Mouse (Mus musculus) liver, adult 2 months (tissue): ENCODE results near the gene Abi3. TPM values are rescaled to one million over a fixed set of nuclear protein-coding genes. Genes with fewer than 3 reads are reported as not detected.

Source experiments
- DNase-seq: peaks from one replicate; pipeline ENCODE4 v3.0.0-alpha.2; 2011; ENCODE audit warnings: low read depth, low spot score; ENCODE audit errors: extremely low read depth
- H3K27ac ChIP-seq: fragments of 200-500 bp; replicated peaks from 2 replicates; pipeline ENCODE4 v1.5.1; 2012; ENCODE audit warnings: low read depth, mild to moderate bottlenecking, control low read depth, inconsistent platforms, low read length; ENCODE audit not compliant: insufficient read depth
- H3K27me3 ChIP-seq: fragments of 200-500 bp; 2 replicates; pipeline ENCODE4 v1.6.1; 2012; ENCODE audit warnings: mild to moderate bottlenecking, moderate library complexity, low read length, inconsistent platforms; ENCODE audit not compliant: control insufficient read depth, insufficient read depth
- H3K36me3 ChIP-seq: fragments of 200-500 bp; 2 replicates; pipeline ENCODE4 v1.6.1; 2012; ENCODE audit warnings: low read length, inconsistent platforms; ENCODE audit not compliant: control insufficient read depth, insufficient read depth
- H3K4me1 ChIP-seq: fragments of 200-500 bp; 2 replicates; pipeline ENCODE4 v1.6.1; 2011; ENCODE audit warnings: low read length; ENCODE audit not compliant: control insufficient read depth, insufficient read depth
- H3K4me3 ChIP-seq: fragments of 200-500 bp; 2 replicates; pipeline ENCODE4 v1.5.1; 2011; ENCODE audit warnings: low read depth, mild to moderate bottlenecking, control low read depth, low read length, moderate library complexity; ENCODE audit not compliant: insufficient read depth
- H3K79me2 ChIP-seq: fragments of 200-500 bp; 2 replicates; pipeline ENCODE4 v1.6.1; 2012; ENCODE audit warnings: inconsistent platforms, mild to moderate bottlenecking, low read length, moderate library complexity; ENCODE audit not compliant: control insufficient read depth, insufficient read depth
- H3K9ac ChIP-seq: fragments of 200-500 bp; 2 replicates; pipeline ENCODE4 v1.6.1; 2012; ENCODE audit warnings: low read depth, mild to moderate bottlenecking, control low read depth, inconsistent platforms, low read length
- CTCF ChIP-seq: fragments of 200-500 bp; IDR thresholded peaks from 2 replicates; pipeline ENCODE4 v1.5.1; 2011; ENCODE audit warnings: low read depth, low read length, control low read depth
- POLR2A ChIP-seq: fragments of 200-500 bp; IDR thresholded peaks from 2 replicates; pipeline ENCODE4 v1.6.1; 2011; ENCODE audit warnings: low read length, control low read depth; ENCODE audit not compliant: insufficient read depth; ENCODE audit errors: extremely low read depth
- WGBS: fragments of 180-500 bp; shearing (Covaris S2); methylation state at CpG from one replicate; pipeline ENCODE4 v1.1.7; 2018; 5-methylcytosine and 5-hydroxymethylcytosine counted together
- polyA plus RNA-seq: library from polyadenylated mRNA; depleted of rRNA; stranded (reverse); fragments of >200 nt; gene quantifications from 2 replicates; pipeline ENCODE4 v1.2.3, GENCODE M21; 2012
- total RNA-seq: library from RNA; depleted of rRNA; stranded (reverse); fragments of >200 nt; gene quantifications from 2 replicates; pipeline ENCODE4 v1.2.3, GENCODE M21; 2014

The Abi3 gene
- total and polyA plus RNA-seq, 2 experiments = 1.1 to 11.7 TPM

- no peaks in the 10 kb centered on the region for H3K36me3 ChIP-seq
- peak overlapping the region; percentile 37 for H3K4me3 ChIP-seq
- no peaks in the 10 kb centered on the region for H3K79me2 ChIP-seq
- H3K27me3 ChIP-seq = no peaks in the 10 kb centered on the region
- DNase-seq = peak; percentile 39
- peak overlapping the region; percentile 21; the same call in 1 of the 2 replicates for H3K9ac ChIP-seq
- TF ChIP-seq CTCF (no peak), POLR2A (no peak)
- H3K27ac ChIP-seq = peak overlapping the region; percentile 52
- H3K4me1 ChIP-seq = no peaks in the 10 kb centered on the region; the same call in 1 of the 2 replicates
- 71% methylated on average over 5 of the region's 5 CpGs for WGBS
These were observed 677 bp upstream of the Abi3 start for GRCm38 (mm10) chr11:95842953-95843352.

- no peak for TF ChIP-seq CTCF
- TF ChIP-seq POLR2A = no peak
- WGBS = 55% methylated on average over 10 of the region's 10 CpGs
- H3K4me3 ChIP-seq = peak overlapping the region; percentile 73
- peak overlapping the region; percentile 62 for H3K9ac ChIP-seq
- H3K79me2 ChIP-seq = no peaks in the 10 kb centered on the region
- H3K4me1 ChIP-seq = no peaks in the 10 kb centered on the region; the same call in 1 of the 2 replicates
- H3K36me3 ChIP-seq = no peaks in the 10 kb centered on the region
- H3K27ac ChIP-seq = peak overlapping the region; percentile 70
- no peak for DNase-seq
- no peaks in the 10 kb centered on the region for H3K27me3 ChIP-seq
These were observed 812 bp downstream of the Abi3 start for GRCm38 (mm10) chr11:95841498-95841830.

GRCm38 (mm10) chr11:95840694-95841497, 1.4 kb downstream of the Abi3 start:
- Histone ChIP-seq H3K27ac (peak overlapping the region; percentile 70), H3K4me1 (peaks cover under 1% of the 10 kb centered on the region; the same call in 1 of the 2 replicates), H3K79me2 (no peaks in the 10 kb centered on the region), H3K4me3 (peak overlapping the region; percentile 73), H3K9ac (peak overlapping the region; percentile 62), H3K36me3 (no peaks in the 10 kb centered on the region), H3K27me3 (no peaks in the 10 kb centered on the region)
- WGBS = 62% methylated on average over 5 of the region's 5 CpGs
- no peak for DNase-seq
- no peak for TF ChIP-seq POLR2A
- no peak for TF ChIP-seq CTCF

GRCm38 (mm10) chr11:95838999-95839868, 3.0 kb downstream of the Abi3 start:
- Histone ChIP-seq H3K4me3 (no peak overlapping the region), H3K4me1 (peaks cover 4% of the 10 kb centered on the region; the same call in 1 of the 2 replicates)
- WGBS = 78% methylated on average over 8 of the region's 8 CpGs

GRCm38 (mm10) chr11:95838598-95838997, 3.7 kb downstream of the Abi3 start:
- Histone ChIP-seq H3K4me3 (no peak overlapping the region), H3K27me3 (no peaks in the 10 kb centered on the region), H3K4me1 (peaks cover 4% of the 10 kb centered on the region; the same call in 1 of the 2 replicates), H3K79me2 (no peaks in the 10 kb centered on the region), H3K36me3 (no peaks in the 10 kb centered on the region), H3K27ac (peak overlapping the region; percentile 38), H3K9ac (no peak overlapping the region; the same call in 1 of the 2 replicates)
- DNase-seq = no peak
- WGBS = 71% methylated on average over 4 of the region's 4 CpGs
- TF ChIP-seq CTCF (no peak), POLR2A (no peak)

More at GRCm38 (mm10) chr11:95838999-95839868, 3.0 kb downstream of the Abi3 start:
- H3K79me2 ChIP-seq = no peaks in the 10 kb centered on the region
- DNase-seq = no peak
- no peaks in the 10 kb centered on the region for H3K36me3 ChIP-seq
- H3K9ac ChIP-seq = no peak overlapping the region; the same call in 1 of the 2 replicates
- peak overlapping the region; percentile 38 for H3K27ac ChIP-seq
- H3K27me3 ChIP-seq = no peaks in the 10 kb centered on the region
- TF ChIP-seq POLR2A = no peak
